Mouse (Mus musculus) heart, embryonic 13.5 days (tissue): Measurements from ENCODE around the gene Glp2r. TPM values are rescaled to one million over a fixed set of nuclear protein-coding genes. Genes with fewer than 3 reads are reported as not detected.

Source experiments
- ATAC-seq: fragments of 200-750 bp; cut with Nextera tagmentation; 2 replicates; pipeline ENCODE4 v1.8.0; 2017; ENCODE audit warnings: moderate TSS enrichment; ENCODE audit not compliant: insufficient number of reproducible peaks, low FRiP score, low TSS enrichment; ENCODE audit errors: extremely low read depth
- H3K27ac ChIP-seq: fragments of 300-500 bp; sonication (generic); replicated peaks from 2 replicates; pipeline ENCODE4 v1.5.1; 2015; ENCODE audit warnings: moderate library complexity, mild to moderate bottlenecking, inconsistent platforms
- H3K27me3 ChIP-seq: fragments of 300-500 bp; sonication (generic); replicated peaks from 2 replicates; pipeline ENCODE4 v1.6.1; 2015; ENCODE audit warnings: mild to moderate bottlenecking, inconsistent platforms
- H3K36me3 ChIP-seq: fragments of 300-500 bp; sonication (generic); 2 replicates; pipeline ENCODE4 v1.6.1; 2015; ENCODE audit warnings: mild to moderate bottlenecking, inconsistent platforms
- H3K4me1 ChIP-seq: fragments of 300-500 bp; sonication (generic); 2 replicates; pipeline ENCODE4 v1.6.1; 2015; ENCODE audit warnings: inconsistent platforms
- H3K4me2 ChIP-seq: fragments of 300-500 bp; sonication (generic); 2 replicates; pipeline ENCODE4 v1.6.1; 2015; ENCODE audit warnings: inconsistent platforms, mild to moderate bottlenecking, moderate library complexity
- H3K4me3 ChIP-seq: fragments of 300-500 bp; sonication (generic); 2 replicates; pipeline ENCODE4 v1.5.1; 2015; ENCODE audit warnings: moderate library complexity, mild to moderate bottlenecking, inconsistent platforms
- H3K9ac ChIP-seq: fragments of 300-500 bp; sonication (generic); 2 replicates; pipeline ENCODE4 v1.6.1; 2015; ENCODE audit warnings: inconsistent platforms, mild to moderate bottlenecking, moderate library complexity
- H3K9me3 ChIP-seq: fragments of 300-500 bp; sonication (generic); 2 replicates; pipeline ENCODE4 v1.6.1; 2016; ENCODE audit warnings: inconsistent platforms
- whole genome bisulfite sequencing: fragments of 180-500 bp; shearing (Covaris S2); methylation state at CpG from one replicate; pipeline ENCODE4 v1.1.7; 2015; ENCODE audit warnings: mixed read lengths; 5-methylcytosine and 5-hydroxymethylcytosine counted together
- polyA plus RNA-seq: library from polyadenylated mRNA; unstranded; fragments of >200 nt; fragmentation: Nextera tagmentation; extraction: Ambion mirVana; gene quantifications from 2 replicates; pipeline ENCODE4 v1.2.1, GENCODE M21; 2015

The Glp2r gene
- polyA plus RNA-seq, 1 experiment from 2014 or later = not detected

DNA sequence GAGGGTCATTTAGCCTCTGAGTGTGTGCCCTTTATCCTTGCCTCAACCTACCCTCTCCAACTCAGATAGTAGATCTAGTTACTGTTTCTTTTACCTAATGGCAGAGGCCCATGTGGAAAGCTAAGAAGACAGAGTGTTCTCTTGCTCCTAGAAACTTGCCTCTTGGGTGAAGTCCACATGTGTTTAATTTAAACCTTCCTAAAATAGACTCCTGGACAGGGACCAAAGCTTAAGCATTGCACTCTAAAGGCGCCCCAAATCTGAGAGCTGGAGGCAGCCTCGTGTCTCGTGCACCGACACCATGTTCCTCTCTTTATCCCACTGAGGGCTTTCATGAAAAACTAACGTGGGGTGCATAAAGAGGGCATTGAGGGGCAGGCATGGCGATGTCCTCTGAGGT lies 43.9 kb downstream of the Glp2r start:
- no peaks in the 10 kb centered on the region for H3K9me3 ChIP-seq
- H3K9ac ChIP-seq = no peak overlapping the region
- peaks cover 8% of the 10 kb centered on the region for H3K4me1 ChIP-seq
- H3K27ac ChIP-seq = no peak overlapping the region
- no peak for ATAC-seq
- no peaks in the 10 kb centered on the region for H3K36me3 ChIP-seq
- H3K27me3 ChIP-seq = no peaks in the 10 kb centered on the region
- no peak overlapping the region for H3K4me3 ChIP-seq
- 54% methylated on average over 6 of the region's 6 CpGs for WGBS
- no peak overlapping the region for H3K4me2 ChIP-seq

DNA sequence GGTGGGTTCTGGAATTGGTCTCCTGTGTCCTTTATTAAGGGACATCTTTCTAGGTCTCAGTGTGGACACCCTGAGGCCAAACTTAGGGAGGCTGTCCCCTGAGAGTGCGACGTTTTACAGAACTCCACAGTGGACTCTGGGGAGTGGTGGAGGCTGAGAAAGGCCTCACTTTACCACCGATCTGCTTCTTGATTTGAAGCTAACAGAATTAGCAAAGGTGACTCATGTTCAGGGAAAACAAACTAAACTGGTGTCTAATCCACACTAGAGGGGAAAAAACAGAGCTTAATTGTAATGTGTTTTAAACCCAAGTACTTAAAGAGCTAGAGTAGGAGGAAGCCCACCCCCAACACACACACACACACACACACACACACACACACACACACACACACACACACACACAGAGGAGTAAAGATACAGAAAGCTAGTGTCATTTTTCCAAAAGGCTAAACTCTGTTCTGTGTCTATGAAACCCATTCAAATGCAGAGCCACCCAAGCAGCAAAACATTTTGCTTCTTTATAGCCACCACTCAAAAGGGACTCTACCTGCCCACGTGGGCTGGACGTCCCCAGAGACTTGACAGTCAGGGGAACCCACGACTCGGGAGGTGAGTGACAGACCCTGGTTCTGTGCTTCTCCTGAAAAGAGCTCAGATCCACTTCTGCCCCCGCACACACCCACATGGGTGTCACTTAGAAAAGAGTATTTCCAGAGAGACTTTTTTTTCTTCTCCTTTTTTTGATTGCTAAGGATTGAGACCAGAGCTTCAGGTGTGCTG lies 47.5 kb downstream of the Glp2r start:
- no peak for ATAC-seq

DNA sequence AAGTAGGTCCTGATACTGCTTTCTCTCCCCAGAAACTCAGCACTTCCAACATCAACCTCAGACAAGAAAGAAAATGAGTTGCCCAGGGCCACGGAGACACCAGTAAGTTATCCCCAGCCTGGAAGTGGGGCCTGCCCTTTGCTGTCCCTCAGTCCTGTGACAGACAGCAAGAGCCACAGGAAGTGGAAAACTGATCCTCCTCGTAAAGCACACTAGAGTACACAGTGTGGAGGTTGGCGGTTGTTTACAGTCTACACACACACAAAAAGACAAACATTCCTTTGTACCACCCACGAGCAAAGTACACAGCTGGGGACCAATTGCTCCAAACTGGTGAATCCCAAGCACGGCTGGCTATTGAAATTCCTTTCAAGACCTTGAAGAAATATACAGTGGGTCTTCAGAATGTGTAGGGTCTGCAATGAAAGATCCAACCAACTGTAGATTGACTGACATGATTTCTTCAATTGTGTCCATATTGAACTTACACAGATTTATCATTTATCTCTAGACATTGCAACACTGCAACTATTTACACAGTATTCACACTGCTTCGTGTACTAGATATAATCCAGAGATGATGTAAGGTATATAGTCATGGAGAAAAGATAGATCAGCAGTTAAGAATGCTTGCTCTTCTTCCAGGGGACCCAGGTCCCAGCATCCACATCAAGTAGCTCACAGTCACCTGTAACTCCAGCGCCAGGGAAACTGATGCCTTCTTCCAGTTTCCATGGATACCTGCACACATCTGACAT lies 48.4 kb downstream of the Glp2r start:
- Histone ChIP-seq H3K9me3 (no peaks in the 10 kb centered on the region), H3K27me3 (no peaks in the 10 kb centered on the region), H3K4me2 (no peak overlapping the region), H3K36me3 (no peaks in the 10 kb centered on the region), H3K27ac (no peak overlapping the region), H3K9ac (no peak overlapping the region), H3K4me1 (peaks cover 17% of the 10 kb centered on the region), H3K4me3 (no peak overlapping the region)
- WGBS = 55% methylated on average over 7 of the region's 7 CpGs
- ATAC-seq = no peak

More for the DNA sequence above, 47.5 kb downstream of the Glp2r start:
- H3K4me3 ChIP-seq = no peak overlapping the region
- H3K9me3 ChIP-seq = no peaks in the 10 kb centered on the region
- H3K27ac ChIP-seq = no peak overlapping the region
- no peaks in the 10 kb centered on the region for H3K27me3 ChIP-seq
- 69% methylated on average over 8 of the region's 8 CpGs for WGBS
- H3K4me2 ChIP-seq = no peak overlapping the region
- H3K9ac ChIP-seq = no peak overlapping the region
- H3K36me3 ChIP-seq = no peaks in the 10 kb centered on the region
- H3K4me1 ChIP-seq = peaks cover 17% of the 10 kb centered on the region

DNA sequence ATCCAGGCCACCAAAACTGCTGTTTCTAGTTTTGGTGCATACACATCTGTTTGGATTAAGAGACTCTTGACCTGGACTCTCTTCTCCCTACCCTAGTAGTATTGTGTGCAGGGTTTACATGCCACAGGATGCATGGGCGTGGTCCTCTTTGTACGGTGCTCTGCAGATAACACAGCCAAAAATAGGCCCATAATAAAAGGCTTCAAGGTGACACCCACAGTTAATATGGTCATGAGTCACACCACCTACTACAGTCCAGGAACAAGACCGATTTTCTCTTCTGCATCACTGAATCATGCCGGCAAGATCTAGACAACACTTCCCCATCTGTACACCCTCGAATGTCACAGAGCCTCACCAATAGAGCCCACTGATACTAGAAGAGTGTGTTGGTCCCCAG lies 49.5 kb downstream of the Glp2r start:
- H3K9ac ChIP-seq = no peak overlapping the region
- H3K4me1 ChIP-seq = peaks cover 10% of the 10 kb centered on the region
- no peak overlapping the region for H3K4me3 ChIP-seq
- no peaks in the 10 kb centered on the region for H3K36me3 ChIP-seq
- no peak overlapping the region for H3K27ac ChIP-seq
- H3K9me3 ChIP-seq = no peaks in the 10 kb centered on the region
- 62% methylated on average over 5 of the region's 5 CpGs for WGBS
- H3K4me2 ChIP-seq = no peak overlapping the region
- no peak for ATAC-seq
- no peaks in the 10 kb centered on the region for H3K27me3 ChIP-seq

DNA sequence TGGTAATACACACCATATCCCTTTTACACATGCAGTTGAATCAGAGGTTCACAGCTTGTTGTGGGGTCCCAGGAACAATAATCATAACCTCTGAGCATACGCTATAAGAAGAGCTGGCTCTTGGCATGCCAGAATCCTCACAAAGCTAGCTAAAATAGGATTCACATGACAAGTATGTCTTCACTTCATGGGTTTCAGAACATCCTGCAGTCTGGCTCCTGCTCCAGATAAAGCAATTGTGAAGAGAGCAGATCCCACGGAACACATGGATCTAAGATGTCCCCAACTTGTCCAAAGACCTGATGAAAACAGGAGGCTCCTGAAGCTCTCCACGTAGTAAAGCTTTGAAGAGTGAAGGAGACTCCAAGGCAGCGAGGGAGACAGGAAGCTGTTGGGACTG lies 55.6 kb downstream of the Glp2r start:
- ATAC-seq = no peak
- H3K4me1 ChIP-seq = no peaks in the 10 kb centered on the region
- no peak overlapping the region for H3K4me2 ChIP-seq
- no peaks in the 10 kb centered on the region for H3K9me3 ChIP-seq
- 72% methylated on average over 4 of the region's 4 CpGs for WGBS
- H3K9ac ChIP-seq = no peak overlapping the region
- no peak overlapping the region for H3K27ac ChIP-seq
- no peaks in the 10 kb centered on the region for H3K27me3 ChIP-seq
- H3K36me3 ChIP-seq = no peaks in the 10 kb centered on the region
- no peak overlapping the region for H3K4me3 ChIP-seq

DNA sequence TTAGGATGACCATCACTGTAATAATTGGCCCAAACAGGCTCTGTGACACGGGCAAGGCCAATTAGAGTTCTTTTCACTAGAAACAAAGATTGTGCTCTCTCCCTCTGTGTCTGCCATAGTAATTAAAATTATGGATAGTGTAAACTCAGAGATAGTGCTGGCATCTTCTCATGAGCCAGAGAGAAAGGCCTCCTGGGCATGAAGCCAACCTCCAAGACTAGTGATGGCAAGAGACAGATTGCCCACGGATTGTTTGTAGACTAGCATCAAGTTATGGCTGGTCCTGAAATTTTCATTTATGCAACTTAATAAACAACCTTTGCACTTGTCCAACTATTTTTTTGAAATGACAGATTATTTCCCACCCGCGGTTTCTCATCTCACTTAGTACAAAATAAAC lies 58.0 kb downstream of the Glp2r start:
- H3K4me3 ChIP-seq = no peak overlapping the region
- no peaks in the 10 kb centered on the region for H3K4me1 ChIP-seq
- H3K27me3 ChIP-seq = no peaks in the 10 kb centered on the region
- H3K9me3 ChIP-seq = no peaks in the 10 kb centered on the region
- no peak for ATAC-seq
- WGBS = 78% methylated on average over 4 of the region's 4 CpGs
- no peak overlapping the region for H3K4me2 ChIP-seq
- H3K36me3 ChIP-seq = no peaks in the 10 kb centered on the region
- no peak overlapping the region for H3K9ac ChIP-seq
- no peak overlapping the region for H3K27ac ChIP-seq

DNA sequence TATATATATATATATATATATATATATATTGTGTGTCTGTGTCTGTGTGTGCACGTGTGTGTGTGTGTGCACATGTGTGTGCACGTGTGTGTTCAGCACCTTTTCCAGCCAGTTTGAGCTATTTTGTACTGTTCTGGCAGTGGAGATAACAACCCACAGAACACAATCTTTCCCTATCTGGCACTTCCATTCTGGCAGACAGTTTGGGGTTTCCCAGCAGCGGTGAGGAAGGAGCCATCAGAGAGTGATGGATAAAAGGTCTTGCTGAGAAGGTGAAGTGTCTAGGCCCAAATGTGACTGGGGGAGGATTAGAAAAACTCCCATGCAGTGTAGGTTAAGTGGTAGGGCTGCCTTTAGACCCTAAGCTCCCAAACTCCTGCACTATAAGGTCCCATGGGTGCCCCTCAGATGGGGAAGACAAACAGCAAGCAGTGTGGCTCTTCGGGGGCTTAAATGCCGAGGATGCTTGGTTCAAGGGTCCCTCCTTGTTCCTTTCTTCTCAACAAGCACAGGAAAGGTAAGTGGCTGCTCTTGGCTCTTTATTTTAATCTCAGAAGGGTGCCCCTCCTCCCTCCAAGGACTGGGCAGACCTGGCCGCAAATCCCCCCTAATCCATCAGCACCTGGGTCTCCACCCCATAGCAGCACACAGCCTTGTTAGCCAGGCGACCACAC lies 76.1 kb downstream of the Glp2r start, which contains the start of gene Rcvrn:
Rcvrn (plus strand) TSS at position 624 of the 674 bp plus-strand sequence.
- no peaks in the 10 kb centered on the region for H3K36me3 ChIP-seq
- H3K4me3 ChIP-seq = no peak within 1 kb of the TSS
- no peaks in the 10 kb centered on the region for H3K9me3 ChIP-seq
- no peak for ATAC-seq
- H3K4me1 ChIP-seq = no peaks in the 10 kb centered on the region
- no peak within 1 kb of the TSS for H3K27ac ChIP-seq
- peaks cover 7% of the 10 kb centered on the region; the same call in 1 of the 2 replicates for H3K27me3 ChIP-seq
- no peak within 1 kb of the TSS for H3K9ac ChIP-seq
- no peak within 1 kb of the TSS for H3K4me2 ChIP-seq
- 41% methylated on average over 7 of the region's 7 CpGs for WGBS

DNA sequence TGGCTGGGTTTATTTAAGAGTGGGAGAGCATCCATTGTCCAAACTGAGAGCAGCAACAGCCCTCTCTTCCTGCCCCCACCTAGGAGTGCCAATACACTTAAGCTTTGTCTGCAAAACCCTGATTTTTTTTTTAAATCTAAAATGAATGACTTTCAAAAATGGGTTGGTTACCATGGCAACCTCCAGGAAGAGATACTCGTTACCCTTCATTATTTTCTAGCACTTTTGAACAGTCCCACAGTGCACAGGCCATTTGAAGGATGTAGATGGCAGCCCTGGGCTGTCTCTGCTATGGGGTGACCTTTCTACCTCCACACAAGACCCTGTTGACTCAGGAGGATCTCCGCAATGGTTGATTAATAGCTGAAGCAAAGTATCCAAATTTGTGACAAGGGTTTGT lies 84.8 kb downstream of the Glp2r start:
- Histone ChIP-seq H3K4me1 (no peaks in the 10 kb centered on the region), H3K9ac (no peak overlapping the region)

DNA sequence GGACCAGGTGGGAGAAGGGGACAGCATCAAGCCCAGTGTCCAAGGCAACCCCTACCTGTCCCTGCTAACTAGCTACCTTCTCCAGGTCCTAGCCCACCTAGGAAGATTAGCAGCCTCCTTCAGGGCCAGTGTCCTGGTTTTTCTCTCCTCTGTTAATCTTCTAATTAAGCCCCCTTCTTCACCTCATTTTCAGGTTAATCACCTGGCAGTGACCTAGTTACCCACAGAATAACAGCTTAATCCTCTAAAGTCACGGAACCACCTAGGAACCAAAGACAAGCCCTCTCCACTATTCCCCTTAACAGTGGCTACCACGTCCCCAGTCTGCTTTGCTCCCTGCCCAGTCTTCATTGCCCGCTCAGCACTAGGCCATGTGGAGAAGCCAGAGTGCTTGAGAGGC lies 89.1 kb downstream of the Glp2r start:
- Histone ChIP-seq H3K36me3 (peaks cover 5% of the 10 kb centered on the region; the same call in 1 of the 2 replicates), H3K4me3 (no peak overlapping the region), H3K27me3 (no peaks in the 10 kb centered on the region), H3K9ac (no peak overlapping the region), H3K4me2 (no peak overlapping the region), H3K9me3 (no peaks in the 10 kb centered on the region), H3K4me1 (no peaks in the 10 kb centered on the region), H3K27ac (no peak overlapping the region)
- 74% methylated on average over 3 of the region's 3 CpGs for WGBS
- ATAC-seq = no peak

More for the DNA sequence above, 84.8 kb downstream of the Glp2r start:
- H3K4me3 ChIP-seq = no peak overlapping the region
- no peak for ATAC-seq
- H3K9me3 ChIP-seq = no peaks in the 10 kb centered on the region
- no peaks in the 10 kb centered on the region for H3K27me3 ChIP-seq
- H3K36me3 ChIP-seq = peaks cover 5% of the 10 kb centered on the region; the same call in 1 of the 2 replicates
- 82% methylated on average over 2 of the region's 2 CpGs for WGBS
- H3K4me2 ChIP-seq = no peak overlapping the region
- H3K27ac ChIP-seq = no peak overlapping the region

DNA sequence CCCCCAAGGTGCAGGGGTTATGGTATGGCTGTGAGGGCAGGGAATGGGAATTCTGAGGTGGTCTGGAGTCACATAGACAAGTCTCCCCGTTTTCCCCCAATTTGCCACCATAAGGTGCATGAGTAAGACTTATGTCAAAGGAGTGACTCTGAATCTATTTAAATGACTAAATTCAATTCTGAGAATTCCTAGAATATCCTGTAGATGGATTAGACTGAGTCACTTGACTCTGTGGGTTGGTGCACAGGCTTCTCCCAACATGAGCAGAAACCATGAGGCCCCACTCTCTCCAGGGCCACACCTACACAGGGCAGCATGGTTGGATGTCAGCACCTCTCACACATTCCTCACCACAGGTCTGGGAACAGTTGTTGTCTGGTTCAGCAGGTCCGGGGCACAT lies 91.0 kb downstream of the Glp2r start:
- no peak for ATAC-seq
- Histone ChIP-seq H3K9ac (no peak overlapping the region), H3K27me3 (no peaks in the 10 kb centered on the region), H3K4me2 (no peak overlapping the region), H3K9me3 (no peaks in the 10 kb centered on the region), H3K4me3 (no peak overlapping the region), H3K4me1 (no peaks in the 10 kb centered on the region), H3K27ac (no peak overlapping the region), H3K36me3 (peaks cover 5% of the 10 kb centered on the region; the same call in 1 of the 2 replicates)
- 70% methylated on average over 2 of the region's 2 CpGs for WGBS

DNA sequence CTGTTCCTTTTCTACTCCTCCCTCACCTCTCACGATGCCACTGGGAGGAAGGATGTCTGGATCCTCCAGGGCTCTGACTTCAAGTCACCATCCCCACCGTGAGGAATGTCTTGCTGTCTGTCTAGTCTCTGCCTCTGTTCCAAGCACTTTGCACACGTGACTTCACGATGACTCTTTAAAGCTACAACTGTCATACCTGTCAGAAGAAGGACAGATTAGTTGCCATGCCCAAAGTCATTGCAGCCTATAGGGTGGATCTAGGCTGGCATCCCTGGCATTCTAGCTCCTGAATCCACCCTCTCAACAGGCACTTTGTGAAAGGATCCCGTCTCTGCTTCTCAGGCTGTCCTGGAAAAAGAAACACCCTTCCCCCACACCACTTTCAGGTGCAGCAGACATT lies 91.7 kb downstream of the Glp2r start:
- Histone ChIP-seq H3K4me2 (no peak overlapping the region), H3K4me1 (no peaks in the 10 kb centered on the region), H3K27me3 (no peaks in the 10 kb centered on the region), H3K9ac (no peak overlapping the region), H3K27ac (no peak overlapping the region), H3K36me3 (peaks cover 5% of the 10 kb centered on the region; the same call in 1 of the 2 replicates), H3K9me3 (no peaks in the 10 kb centered on the region), H3K4me3 (no peak overlapping the region)
- no peak for ATAC-seq
- WGBS = 51% methylated on average over 5 of the region's 5 CpGs
